Mouse (Mus musculus) right cerebral cortex, postnatal 14 days (tissue): ENCODE results near the gene Tiparp.

ENCODE experiments used
- DNase-seq: peaks from one replicate; pipeline ENCODE4 v3.0.0; 2022

The Tiparp gene

DNA sequence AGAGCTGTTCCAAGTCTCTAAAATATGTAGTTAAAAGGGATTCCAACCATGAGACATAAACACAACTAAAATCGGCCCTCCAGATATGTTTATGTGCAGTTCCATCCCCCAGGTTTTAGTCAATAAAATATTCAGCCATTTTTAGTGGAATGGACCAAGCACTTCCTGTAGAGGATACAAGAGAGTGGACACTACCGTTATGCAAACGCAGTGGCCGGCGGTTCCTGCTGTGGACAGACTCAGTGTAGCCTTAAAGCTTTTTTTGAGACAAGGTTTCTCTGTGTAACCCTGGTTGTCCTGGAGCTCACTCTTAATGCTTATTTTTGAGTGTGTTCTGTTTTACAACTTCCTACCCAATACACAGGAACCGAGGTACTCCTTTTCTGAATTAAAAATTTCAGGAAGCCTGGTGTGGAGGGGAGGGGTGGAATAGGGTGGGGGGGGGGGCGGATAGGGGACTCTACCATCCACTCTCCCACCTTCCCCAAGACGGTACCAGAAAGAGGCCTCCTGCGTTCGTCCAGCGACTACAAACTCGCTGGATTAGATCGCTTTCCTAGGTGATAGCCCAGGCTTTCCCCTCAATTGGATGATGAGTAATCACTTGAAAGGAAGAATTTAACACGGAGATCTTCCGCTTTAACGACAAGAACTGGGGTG is 57.7 kb downstream of the Tiparp start:
- no peak for DNase-seq

DNA sequence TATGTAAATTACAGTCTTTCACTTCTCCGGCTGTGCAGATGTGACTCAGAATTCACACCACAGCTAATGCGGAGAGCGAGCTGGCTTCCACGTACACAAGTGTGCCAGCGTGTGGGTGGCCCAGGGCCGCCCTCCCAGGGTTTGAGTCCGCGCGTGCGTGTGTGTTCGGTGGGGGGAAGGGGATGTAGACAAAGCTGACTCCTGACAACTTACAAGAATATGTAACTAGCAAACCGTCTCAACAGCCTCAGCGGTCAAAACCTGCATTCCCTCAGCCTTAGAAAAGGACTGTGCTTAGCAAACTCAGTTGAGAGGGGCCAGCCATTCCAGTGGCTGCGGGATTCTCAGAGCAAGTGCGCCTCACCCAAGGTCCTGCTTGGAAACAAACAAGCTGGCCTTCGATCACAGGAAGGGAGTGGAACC is 58.3 kb downstream of the Tiparp start:
- peak; percentile 50 for DNase-seq

DNA sequence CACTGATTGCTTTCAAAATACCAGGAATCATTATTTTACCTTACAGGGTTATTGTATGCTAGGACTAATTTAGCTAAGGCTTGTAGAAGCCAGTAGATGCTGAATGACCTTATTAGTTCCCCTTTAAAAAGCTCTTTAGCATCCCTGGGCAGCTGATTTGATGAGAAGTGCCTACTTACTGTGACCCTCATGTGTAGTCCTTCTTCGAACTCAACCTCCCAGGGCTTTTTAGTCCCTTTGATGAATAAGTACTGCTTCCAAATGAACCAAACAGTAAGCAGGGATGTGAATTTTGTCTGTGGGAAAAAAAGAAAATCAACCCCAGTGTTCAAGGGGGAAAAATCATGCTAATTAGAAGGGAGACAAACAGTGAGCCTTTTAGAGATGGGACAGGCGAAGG is 58.8 kb downstream of the Tiparp start:
- DNase-seq, result no peak

DNA sequence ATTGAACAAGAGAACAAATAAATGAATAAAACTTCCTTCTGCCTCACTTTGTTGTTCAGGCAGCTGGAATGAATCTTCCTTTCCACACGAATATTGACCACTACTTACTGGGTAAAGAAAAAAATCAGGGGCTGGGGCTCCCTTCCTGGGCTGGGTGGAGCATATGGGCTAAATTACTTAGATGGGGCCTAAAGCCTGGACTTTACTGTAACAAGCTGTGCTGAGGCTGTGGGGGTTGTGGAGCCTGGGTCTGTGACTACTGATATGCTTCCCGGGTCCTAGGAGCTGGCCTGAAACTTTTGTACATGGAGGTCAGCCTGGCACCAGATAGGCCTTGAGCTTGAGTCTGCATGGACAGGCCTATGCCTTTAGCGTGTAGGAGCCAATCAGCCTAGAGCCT is 60.2 kb downstream of the Tiparp start:
- DNase-seq, result no peak

DNA sequence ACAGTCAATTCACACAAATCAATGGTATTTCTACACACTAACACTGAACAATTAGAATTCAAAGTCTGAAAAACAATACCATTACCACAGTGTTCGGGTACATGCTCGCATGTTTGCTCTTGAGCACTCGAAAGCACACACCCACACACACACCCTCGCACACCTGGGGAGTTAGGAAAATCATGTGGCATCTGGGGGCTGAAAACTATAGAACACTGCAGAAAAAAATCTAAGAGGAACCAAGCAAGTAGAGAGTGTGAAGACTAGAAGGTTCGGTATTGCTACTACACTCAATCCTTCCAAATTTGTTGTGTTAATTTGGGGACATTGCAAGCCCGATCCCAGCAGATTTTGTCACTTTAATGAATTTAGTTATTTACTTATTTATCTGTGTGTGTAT is 64.6 kb downstream of the Tiparp start:
- no peak for DNase-seq

DNA sequence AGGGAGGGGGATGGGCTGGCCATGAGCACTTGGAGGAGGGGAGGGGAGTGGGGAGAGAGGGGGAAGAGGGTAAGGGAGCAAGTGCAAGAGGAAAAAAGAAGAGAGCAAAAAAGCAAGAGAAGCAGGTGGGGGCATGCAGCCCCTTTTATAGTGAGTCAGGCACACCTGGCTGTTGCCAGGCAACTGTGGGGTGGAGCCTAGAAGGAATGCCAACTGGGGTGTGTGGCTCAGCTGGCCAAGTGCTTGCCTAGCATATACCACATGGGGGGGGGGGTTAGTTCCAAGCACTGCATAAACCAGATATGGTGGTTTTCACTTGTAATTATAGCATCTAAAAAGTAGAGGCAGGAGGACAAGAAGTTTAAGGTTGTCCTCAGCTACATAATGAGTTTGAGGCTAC is 66.3 kb downstream of the Tiparp start:
- DNase-seq, result no peak

DNA sequence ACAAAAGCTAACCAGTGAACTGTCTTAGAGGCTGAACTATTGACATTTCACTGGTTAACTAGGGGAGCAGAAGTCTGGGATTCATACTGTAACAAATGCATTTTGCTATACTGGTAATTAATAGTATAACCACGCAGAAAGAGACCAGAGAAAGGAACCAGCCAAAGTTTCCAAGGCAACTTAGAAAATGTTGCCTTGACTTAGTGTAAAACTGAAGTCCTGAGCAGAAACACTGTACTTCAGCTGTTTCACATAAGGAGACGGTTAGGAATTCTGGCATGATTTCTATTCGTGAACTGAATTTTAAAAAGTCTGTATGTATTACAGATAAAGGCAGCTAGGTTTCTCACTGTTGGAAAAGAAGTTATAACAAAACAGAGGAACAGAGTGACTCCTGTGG is 67.0 kb downstream of the Tiparp start:
- DNase-seq, result no peak

DNA sequence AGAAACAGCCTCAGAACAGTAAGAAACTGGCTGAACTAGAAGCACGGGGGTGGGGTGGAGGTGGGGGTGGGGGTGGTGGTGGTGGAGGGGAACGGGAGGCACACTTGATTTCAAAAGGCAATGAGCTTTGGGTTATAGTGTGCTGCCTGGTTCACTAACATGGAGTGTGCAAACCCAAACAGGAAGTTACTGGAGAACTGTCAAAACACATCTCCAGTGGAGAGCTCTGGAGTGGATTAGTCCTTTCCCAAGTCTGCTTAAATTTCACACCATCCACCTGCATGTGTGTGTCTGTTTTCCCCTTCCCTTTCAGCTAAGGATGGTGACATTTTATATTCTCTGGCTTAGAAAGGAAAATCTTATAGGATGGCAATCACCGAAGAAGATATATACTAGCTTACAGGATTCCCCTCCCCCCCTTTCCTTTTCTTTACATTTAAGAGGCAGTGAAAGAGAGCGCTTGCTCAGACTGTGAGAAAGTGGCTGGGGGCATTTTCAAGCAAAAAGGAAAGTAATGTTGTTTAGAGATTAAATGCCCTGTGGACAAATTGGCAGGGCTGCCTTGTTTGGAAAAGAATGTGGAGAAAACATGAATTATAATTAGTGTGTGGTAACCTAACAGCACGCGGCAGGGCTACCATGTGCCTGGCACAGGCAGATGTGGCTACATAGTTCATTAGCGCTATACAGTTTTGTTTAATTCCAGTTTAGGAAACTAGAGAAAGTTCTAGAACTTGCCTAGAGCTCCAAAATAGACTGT is 70.0 kb downstream of the Tiparp start:
- no peak for DNase-seq

DNA sequence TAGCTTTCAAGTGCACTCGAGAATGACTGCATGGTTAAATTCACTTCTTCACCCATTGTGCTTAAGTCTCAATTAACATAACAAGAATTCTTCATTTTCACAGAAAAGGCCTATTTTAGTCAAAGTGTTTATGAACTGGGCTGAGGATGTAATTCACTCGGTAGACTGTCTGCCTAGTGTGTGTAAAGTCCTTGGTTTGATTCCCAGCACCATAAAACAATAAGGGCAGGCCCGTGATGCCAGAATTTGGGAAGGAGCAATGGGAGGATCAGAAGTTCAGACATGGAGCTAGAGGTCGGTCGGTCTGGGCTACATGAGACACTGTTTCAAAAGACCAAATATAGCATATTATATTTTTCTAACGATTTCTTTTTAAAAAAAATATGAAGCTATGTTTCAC is 70.9 kb downstream of the Tiparp start:
- DNase-seq, result no peak

DNA sequence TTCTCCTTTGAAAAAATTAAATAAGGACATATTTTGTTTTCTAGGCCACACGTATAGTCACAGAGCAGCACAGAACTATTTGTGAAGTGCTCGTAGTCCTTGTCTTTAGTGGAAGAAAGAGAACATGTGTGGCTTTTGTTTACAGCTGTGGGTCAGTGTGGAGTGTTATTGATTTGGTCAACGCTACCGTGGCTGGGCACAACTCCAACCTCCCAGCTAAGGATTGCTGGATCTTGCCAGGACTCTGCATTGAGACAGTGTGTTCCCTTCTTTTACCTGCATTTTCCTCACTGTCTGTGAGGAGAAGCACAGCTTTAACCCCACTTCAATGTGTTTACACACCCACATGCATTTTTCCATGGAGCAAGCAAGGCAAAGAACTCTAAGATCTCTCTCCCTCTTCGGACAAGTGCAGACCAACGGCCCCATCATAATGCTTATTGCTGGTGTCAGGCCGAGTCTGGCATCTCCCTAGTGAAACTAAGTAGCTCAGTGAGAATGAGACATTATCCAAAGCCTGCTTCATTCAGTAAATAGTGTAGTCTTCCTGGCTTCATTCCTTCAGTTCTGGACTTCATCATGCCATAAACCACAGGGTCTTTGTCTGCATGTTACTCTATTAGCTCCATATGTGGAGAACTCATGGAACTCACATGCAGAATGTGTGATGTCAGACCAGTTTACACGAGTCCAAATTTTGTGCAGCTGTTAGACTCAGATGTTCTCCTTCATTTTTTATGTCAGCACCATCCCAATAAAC is 73.3 kb downstream of the Tiparp start:
- no peak for DNase-seq

DNA sequence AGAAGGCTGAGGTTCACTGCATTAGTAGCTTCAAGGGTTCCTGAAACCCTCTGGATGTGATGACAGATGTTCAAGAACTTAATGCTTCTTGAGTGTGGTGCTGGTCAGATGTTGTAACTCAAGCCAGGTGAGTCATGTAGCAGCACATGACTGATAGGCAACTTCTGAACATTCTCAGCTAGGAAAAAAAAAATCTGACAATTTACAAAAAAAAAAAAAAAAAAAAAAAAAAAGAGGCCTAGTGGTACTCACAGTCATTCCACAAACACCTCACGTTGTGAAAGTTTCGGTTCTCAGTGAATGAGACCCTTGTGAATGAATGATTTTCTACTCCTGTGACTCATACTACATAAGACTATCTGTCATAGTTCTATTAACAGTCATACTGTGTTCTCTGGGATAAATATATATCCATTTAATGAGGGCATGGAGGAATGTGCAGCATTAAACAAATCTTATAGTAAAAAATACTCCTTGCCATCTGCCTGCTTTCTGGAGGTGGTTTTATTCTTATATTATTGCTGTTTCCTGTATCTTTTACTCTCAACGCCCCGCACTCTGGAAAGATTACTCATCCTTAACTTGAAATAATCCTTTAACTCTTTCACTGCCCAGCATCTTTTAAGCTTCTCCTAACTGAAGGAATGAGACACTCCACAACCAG is 75.3 kb downstream of the Tiparp start:
- DNase-seq, result no peak
